Mouse (Mus musculus) liver (tissue): Measurements from ENCODE around the gene Spata32.
A peak's percentile ranks its signal among the peaks of the same experiment; 100 is the strongest.

Experiments used
- DNase-seq: peaks from one replicate; pipeline ENCODE4 v3.0.0-alpha.2; 2020; ENCODE audit warnings: mixed read lengths

The Spata32 gene

DNA sequence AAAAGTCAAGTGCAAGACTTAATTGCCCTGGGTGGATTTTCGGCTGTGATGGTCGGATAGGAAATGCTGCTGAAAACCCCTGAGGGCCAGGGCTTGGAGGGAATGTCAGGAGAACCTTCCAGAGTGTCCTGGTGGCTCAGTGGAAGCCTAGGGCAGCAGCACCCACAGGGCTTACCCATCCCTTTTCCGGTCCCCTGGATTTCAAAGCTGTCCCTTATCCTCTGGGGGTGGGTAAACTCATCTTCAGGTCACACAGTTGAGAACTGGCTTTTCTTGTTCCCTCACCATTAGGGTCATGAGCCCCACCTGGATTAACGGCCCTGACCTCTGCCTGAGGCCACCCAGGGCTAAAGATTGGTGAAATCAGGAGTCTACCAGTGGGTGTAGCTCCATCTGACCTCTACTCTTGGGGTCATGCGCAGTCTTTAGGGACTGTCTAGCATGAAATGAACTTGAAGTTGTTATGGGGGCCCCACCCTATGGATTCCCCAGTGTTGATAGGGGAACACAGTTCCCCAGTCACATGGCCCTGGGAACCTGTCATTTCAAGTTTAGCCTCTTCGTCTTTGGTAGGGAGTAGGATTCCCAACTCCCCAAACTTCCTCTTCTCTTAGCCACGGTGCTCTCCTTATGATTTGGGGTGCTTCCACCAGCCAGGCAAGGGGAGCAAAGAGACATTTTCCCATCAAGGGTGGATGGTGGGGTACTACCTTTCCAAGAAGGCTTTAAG lies 45.0 kb downstream of the Spata32 start:
- no peak for DNase-seq

GRCm38 (mm10) chr11:103172392-103173040 lies 45.7 kb downstream of the Spata32 start:
- DNase-seq: no peak

GRCm38 (mm10) chr11:103171703-103172391 lies 46.4 kb downstream of the Spata32 start:
- no peak for DNase-seq

DNA sequence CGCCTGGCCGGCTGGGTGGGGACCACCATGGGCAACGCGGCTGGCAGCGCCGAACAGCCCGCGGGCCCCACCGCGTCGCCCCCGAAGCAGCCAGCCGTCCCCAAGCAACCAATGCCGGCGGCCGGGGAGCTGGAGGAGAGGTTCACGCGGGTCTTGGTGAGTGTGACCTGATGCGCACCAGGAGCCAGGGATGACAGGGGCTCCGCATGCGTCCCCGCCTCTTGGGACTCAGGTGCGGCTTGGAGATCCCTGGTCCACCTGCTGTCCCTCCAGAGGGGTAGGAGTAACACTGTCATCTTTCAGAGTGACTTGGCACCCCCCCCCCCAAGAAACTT lies 47.0 kb downstream of the Spata32 start:
- DNase-seq: no peak

DNA sequence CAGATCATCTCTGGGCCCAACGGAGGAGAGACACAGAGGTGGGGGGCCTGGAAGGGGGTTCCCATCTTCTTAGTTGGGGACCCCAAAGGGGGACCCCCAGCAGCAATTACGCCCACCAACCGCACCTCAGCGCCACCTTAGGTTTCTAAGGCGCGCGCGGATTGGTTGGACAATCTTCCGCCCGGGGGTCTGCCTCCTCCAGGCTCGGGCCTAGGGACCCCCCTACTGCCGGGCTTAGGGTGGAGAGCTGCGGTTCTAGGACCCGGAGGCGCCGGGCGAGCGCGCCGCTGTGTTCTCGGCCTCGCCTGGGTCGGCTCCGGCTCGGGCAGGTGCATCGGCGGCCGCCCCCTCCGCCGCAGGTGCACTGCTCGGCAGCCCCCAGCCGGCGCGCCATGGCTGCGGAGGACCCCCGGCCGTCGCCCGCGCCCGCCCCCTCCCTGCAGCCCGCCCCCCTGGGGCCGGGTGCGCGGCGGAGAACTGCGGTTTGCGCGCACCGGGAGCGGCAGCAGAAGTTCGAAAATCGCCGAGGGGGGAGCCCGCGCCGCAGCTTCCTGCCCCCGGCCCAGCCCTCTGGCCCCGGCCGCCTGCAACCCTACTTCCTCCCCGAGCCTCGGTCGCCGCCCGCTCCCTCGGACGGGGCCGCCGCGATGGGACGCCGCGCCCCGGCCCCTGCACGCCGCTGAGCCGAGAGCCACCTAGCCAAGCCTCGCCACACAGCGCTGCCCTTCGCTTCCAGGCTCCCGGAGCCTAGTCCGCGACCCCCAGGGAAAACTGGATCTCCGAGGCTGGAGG lies 47.5 kb downstream of the Spata32 start, which contains the start of gene Fmnl1:
Fmnl1 (plus strand) TSS at position 614 of the 792 bp plus-strand sequence.
- no peak for DNase-seq

DNA sequence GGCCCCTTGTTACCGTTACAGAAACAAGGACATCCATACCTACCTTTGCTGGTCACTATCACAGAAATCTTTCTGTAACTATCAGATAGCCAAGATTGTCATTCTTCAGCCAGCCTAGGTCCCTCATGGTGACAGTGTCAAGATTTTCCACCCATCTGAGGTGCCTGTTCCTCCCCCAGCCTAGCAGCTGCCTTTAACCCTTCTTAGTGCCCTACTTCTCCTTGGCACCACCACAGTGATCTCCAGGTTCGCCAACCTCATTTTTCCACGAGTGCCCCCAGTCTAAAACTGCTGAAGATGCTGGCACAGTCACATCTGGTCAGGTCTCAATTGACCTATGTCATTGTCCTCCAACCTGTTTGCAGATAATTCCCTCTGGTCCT lies 48.1 kb downstream of the Spata32 start:
- DNase-seq: no peak

DNA sequence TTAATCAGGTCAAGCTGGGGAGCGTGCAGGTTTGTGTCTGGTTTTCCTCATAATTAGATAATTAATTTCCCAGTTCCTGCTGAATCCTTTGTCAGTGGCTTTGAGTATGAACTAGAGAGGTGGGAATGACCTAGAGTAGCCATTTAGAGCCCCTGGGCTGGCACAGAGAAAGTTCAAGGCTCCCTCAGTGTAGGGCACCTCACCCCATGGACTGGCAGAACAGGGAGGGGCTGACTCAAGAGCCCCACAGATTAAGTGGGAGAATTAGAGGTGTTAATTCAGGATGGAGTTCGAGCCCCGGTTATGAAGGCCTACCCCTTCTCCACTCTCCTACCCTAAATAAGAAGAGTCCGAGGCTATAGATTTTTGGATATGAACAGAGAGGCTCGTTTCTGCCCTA lies 48.6 kb downstream of the Spata32 start:
- no peak for DNase-seq

DNA sequence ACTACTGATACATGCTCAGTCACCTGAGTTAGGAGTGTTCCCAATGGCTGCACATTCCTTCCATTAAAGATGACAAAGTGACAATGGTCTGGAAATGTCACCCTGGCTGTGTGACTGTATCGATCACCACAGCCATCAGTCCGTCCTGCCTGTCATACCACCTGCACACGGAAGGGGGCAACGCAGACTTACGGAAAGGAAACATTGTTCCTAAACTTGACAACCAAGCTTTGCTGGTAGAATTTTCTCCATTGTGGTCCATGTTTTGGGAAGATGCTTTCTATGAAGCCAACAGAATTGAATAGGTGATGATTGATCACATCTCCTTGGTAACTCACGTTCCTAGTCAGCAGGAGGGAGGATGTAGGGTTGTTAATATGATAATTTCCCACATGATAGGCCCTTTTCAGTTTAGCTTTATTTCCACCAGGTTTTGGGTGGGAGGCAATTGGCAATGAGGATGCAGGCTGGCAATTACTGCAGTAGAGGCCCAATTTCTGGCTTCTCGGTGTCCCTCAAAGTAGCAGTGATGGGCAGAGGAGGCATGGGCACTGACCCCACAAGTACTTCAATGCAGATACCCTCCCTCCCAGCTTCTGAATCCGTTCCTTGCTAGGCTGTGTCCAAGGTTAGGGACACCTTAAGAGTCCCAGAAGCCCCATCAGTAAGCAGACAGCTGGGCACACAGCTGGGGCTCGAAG lies 49.4 kb downstream of the Spata32 start:
- DNase-seq: peak; percentile 59

DNA sequence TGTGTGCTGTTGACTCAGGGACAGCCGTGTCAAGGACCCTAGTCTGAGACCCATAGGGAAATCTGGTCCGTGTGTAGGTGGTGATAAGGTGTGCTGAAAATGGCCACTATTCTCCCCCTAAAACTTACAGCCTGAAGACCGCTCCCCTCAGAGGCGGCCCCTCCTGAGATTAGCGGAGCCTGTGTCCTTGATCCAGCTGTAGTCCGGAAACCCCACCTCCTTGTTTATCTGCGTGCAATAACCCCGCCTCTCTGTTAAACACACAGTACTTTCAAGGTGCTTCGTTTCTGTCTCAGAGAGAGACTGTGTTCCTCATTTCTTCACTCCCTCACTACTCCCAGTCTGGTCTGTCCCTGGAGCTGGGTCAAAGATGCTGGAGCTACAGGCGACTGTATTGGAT lies 53.8 kb downstream of the Spata32 start:
- peak; percentile 26 for DNase-seq

GRCm38 (mm10) chr11:103162132-103162531 lies 56.1 kb downstream of the Spata32 start:
- peak; percentile 66 for DNase-seq

DNA sequence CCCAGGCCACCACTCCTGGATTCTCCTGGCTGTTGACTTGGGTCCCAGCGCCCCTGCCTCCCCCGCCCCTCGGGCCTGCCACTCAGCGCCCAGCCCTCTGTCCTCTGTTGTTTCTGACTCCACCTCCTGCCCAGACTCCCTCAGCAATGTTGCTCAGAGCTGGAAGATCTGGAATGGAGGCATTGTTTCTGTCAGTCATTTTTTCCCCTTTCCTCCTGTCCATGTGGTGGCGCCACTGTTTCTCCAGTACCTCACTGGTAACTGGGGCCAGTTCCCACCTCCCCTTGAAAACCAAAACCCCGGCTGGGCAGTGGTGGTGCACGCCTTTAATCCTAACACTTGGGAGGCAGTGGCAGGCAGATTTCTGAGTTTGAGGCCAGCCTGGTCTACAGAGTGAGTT lies 56.8 kb downstream of the Spata32 start:
- DNase-seq: no peak

DNA sequence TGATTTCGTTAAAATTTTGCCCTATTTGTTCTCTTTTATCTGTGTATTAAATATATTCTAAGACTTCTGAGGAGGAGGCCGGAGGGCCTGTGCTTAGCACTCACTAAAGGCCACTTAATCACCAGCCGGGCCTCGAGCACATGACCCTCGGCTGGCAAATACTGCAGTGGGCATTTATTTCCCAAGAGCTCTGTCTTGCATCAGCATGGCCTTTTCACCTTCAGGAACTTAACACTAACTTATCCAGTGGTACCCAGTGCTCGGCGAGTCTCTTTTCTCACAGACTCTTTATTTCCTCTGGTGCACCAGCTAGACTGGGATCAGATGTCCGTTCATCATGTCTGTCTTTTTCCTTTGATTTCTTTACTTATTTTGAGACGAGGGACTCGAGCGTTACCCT lies 57.5 kb downstream of the Spata32 start:
- no peak for DNase-seq

- peak; percentile 96 for DNase-seq
These were observed 59.4 kb downstream of the Spata32 start for GRCm38 (mm10) chr11:103158621-103159478.
